Mouse (Mus musculus): ENCODE results near the gene Mgarp. TPM values are rescaled to one million over a fixed set of nuclear protein-coding genes. Genes with fewer than 3 reads are reported as not detected.
A peak's percentile ranks its signal among the peaks of the same experiment; 100 is the strongest.

Gene Mgarp
- polyA plus RNA-seq, 1 experiment, result 0.36 TPM

GRCm38 (mm10) chr3:51417135-51417458 is 20.6 kb upstream of the Mgarp start:
- 9% methylated on average over 8 of the region's 8 CpGs for WGBS
- H3K36me3 ChIP-seq (ENCODE audit: control insufficient read depth, insufficient read depth, low read length), result no peaks in the 10 kb centered on the region

GRCm38 (mm10) chr3:51416364-51417134 is 20.0 kb upstream of the Mgarp start:
- H3K4me3 ChIP-seq (ENCODE audit: extremely low read depth, insufficient read depth, insufficient read length), result peak overlapping the region; percentile 83
- peaks cover 7% of the 10 kb centered on the region for H3K4me1 ChIP-seq (ENCODE audit: control insufficient read depth, insufficient read depth, insufficient read length)
- no peaks in the 10 kb centered on the region for H3K27me3 ChIP-seq (ENCODE audit: control insufficient read depth, insufficient read depth, low read length)
- TF ChIP-seq POLR2A (IDR thresholded peaks at IDR 0.05; ENCODE audit: low read depth, low read length), result no peak
- TF ChIP-seq CTCF (IDR thresholded peaks at IDR 0.05; ENCODE audit: extremely low read depth, insufficient read depth, insufficient read length, insufficient replicate concordance), result no peak
- 1% methylated on average over 60 of the region's 68 CpGs for WGBS
- peak overlapping the region; percentile 87 for H3K27ac ChIP-seq (ENCODE audit: insufficient read depth, low read length)
- no peaks in the 10 kb centered on the region for H3K36me3 ChIP-seq (ENCODE audit: control insufficient read depth, insufficient read depth, low read length)
- DNase-seq (ENCODE audit: low read depth in 1 of 2, low spot score in 2 of 2), result peak in 1 of 2 experiments; percentile 30

More at GRCm38 (mm10) chr3:51417135-51417458, 20.6 kb upstream of the Mgarp start:
- TF ChIP-seq CTCF (IDR thresholded peaks at IDR 0.05; ENCODE audit: extremely low read depth, insufficient read depth, insufficient read length, insufficient replicate concordance) (no peak), POLR2A (IDR thresholded peaks at IDR 0.05; ENCODE audit: low read depth, low read length) (no peak)
- Histone ChIP-seq H3K4me3 (ENCODE audit: extremely low read depth, insufficient read depth, insufficient read length) (peak overlapping the region; percentile 83), H3K27me3 (ENCODE audit: control insufficient read depth, insufficient read depth, low read length) (no peaks in the 10 kb centered on the region), H3K4me1 (ENCODE audit: control insufficient read depth, insufficient read depth, insufficient read length) (peaks cover 7% of the 10 kb centered on the region), H3K27ac (ENCODE audit: insufficient read depth, low read length) (no peak overlapping the region)
- no peak for DNase-seq (ENCODE audit: low read depth in 1 of 2, low spot score in 2 of 2)

GRCm38 (mm10) chr3:51416073-51416363 is 19.5 kb upstream of the Mgarp start:
- no peaks in the 10 kb centered on the region for H3K36me3 ChIP-seq (ENCODE audit: control insufficient read depth, insufficient read depth, low read length)
- H3K4me1 ChIP-seq (ENCODE audit: control insufficient read depth, insufficient read depth, insufficient read length), result peaks cover 6% of the 10 kb centered on the region
- no peaks in the 10 kb centered on the region for H3K27me3 ChIP-seq (ENCODE audit: control insufficient read depth, insufficient read depth, low read length)
- under 1% methylated on average over 28 of the region's 30 CpGs for WGBS
- peak; percentile 6; the same call in 1 of the 2 replicates for TF ChIP-seq CTCF (IDR thresholded peaks at IDR 0.05; ENCODE audit: extremely low read depth, insufficient read depth, insufficient read length, insufficient replicate concordance)
- no peak for TF ChIP-seq POLR2A (IDR thresholded peaks at IDR 0.05; ENCODE audit: low read depth, low read length)
- peak overlapping the region; percentile 87 for H3K27ac ChIP-seq (ENCODE audit: insufficient read depth, low read length)
- peak overlapping the region; percentile 83 for H3K4me3 ChIP-seq (ENCODE audit: extremely low read depth, insufficient read depth, insufficient read length)
- DNase-seq (ENCODE audit: low read depth in 1 of 2, low spot score in 2 of 2), result no peak

GRCm38 (mm10) chr3:51415098-51416072 is 18.8 kb upstream of the Mgarp start, which contains the start of gene Naa15:
Gene Naa15 (plus strand): TSS chr3:51415148.
- 4% methylated on average over 43 of the region's 43 CpGs for WGBS
- peak; percentile 89 to 95 for DNase-seq (ENCODE audit: low read depth in 1 of 2, low spot score in 2 of 2)
- Histone ChIP-seq H3K36me3 (ENCODE audit: control insufficient read depth, insufficient read depth, low read length) (no peaks in the 10 kb centered on the region), H3K27me3 (ENCODE audit: control insufficient read depth, insufficient read depth, low read length) (no peaks in the 10 kb centered on the region), H3K27ac (ENCODE audit: insufficient read depth, low read length) (peak within 1 kb of the TSS; percentile 87), H3K4me3 (ENCODE audit: extremely low read depth, insufficient read depth, insufficient read length) (peak within 1 kb of the TSS; percentile 83), H3K4me1 (ENCODE audit: control insufficient read depth, insufficient read depth, insufficient read length) (peaks cover 5% of the 10 kb centered on the region)
- TF ChIP-seq CTCF (IDR thresholded peaks at IDR 0.05; ENCODE audit: extremely low read depth, insufficient read depth, insufficient read length, insufficient replicate concordance) (no peak), POLR2A (IDR thresholded peaks at IDR 0.05; ENCODE audit: low read depth, low read length) (peak; percentile 67)

- Histone ChIP-seq H3K36me3 (ENCODE audit: control insufficient read depth, insufficient read depth, low read length) (no peaks in the 10 kb centered on the region), H3K27me3 (ENCODE audit: control insufficient read depth, insufficient read depth, low read length) (no peaks in the 10 kb centered on the region), H3K4me3 (ENCODE audit: extremely low read depth, insufficient read depth, insufficient read length) (no peak overlapping the region), H3K27ac (ENCODE audit: insufficient read depth, low read length) (no peak overlapping the region), H3K4me1 (ENCODE audit: control insufficient read depth, insufficient read depth, insufficient read length) (peaks cover 5% of the 10 kb centered on the region)
- TF ChIP-seq POLR2A (IDR thresholded peaks at IDR 0.05; ENCODE audit: low read depth, low read length), result no peak
- 79% methylated on average over 1 of the region's 1 CpGs for WGBS
- no peak for DNase-seq (ENCODE audit: low read depth in 1 of 2, low spot score in 2 of 2)
Measured at GRCm38 (mm10) chr3:51413276-51413675, 16.7 kb upstream of the Mgarp start.

GRCm38 (mm10) chr3:51412457-51412856 is 15.9 kb upstream of the Mgarp start:
- no peak for DNase-seq (ENCODE audit: low read depth in 1 of 2, low spot score in 2 of 2)

More at GRCm38 (mm10) chr3:51412457-51412856, 15.9 kb upstream of the Mgarp start:
- Histone ChIP-seq H3K27ac (ENCODE audit: insufficient read depth, low read length) (no peak overlapping the region), H3K4me3 (ENCODE audit: extremely low read depth, insufficient read depth, insufficient read length) (no peak overlapping the region), H3K4me1 (ENCODE audit: control insufficient read depth, insufficient read depth, insufficient read length) (peaks cover 9% of the 10 kb centered on the region), H3K27me3 (ENCODE audit: control insufficient read depth, insufficient read depth, low read length) (no peaks in the 10 kb centered on the region), H3K36me3 (ENCODE audit: control insufficient read depth, insufficient read depth, low read length) (no peaks in the 10 kb centered on the region)
- WGBS, result 92% methylated on average over 7 of the region's 7 CpGs
- TF ChIP-seq CTCF (IDR thresholded peaks at IDR 0.05; ENCODE audit: extremely low read depth, insufficient read depth, insufficient read length, insufficient replicate concordance) (no peak), POLR2A (IDR thresholded peaks at IDR 0.05; ENCODE audit: low read depth, low read length) (no peak)
